Mouse (Mus musculus) cerebellum, adult 18-20 months (tissue): ENCODE results near the gene C2cd5.
"Not testable (repeated sequence)": the region's sequence is repeated elsewhere in the genome, so short reads cannot be mapped to it uniquely, and the experiment has no call there.

Experiments
- DNase-seq, 2 experiments: peaks; one replicate each; pipeline ENCODE4 v3.0.0; 2021

C2cd5 gene

GRCm38 (mm10) chr6:143099681-143100382 is at the start of gene C2cd5:
Gene C2cd5, minus strand, starts transcription at chr6:143100141.
- DNase-seq = peak; percentile 98

DNA sequence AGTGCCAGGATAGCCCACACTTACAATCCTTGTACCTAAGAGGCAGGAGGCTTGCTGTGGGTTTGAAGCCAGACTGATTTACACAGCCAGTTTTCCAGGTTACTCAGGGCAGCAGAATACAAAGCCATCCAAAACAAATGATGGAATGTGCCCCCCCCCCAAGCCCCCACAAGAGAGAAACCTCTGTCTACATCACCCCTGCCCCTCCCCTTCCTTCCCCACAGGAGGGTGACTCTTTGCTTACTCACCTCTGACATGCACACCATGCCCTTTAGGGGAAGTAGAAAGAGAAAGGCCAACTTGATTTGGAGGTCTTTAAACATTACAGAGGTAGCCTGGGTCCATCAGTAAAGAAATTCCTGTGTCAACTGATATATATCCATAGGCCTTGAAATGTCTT is 48.9 kb upstream of the C2cd5 start:
- no peak for DNase-seq

- DNase-seq = no peak
These were observed 46.8 kb upstream of the C2cd5 start for GRCm38 (mm10) chr6:143146756-143147155.

GRCm38 (mm10) chr6:143145051-143145450 is 45.1 kb upstream of the C2cd5 start:
- DNase-seq = no peak

DNA sequence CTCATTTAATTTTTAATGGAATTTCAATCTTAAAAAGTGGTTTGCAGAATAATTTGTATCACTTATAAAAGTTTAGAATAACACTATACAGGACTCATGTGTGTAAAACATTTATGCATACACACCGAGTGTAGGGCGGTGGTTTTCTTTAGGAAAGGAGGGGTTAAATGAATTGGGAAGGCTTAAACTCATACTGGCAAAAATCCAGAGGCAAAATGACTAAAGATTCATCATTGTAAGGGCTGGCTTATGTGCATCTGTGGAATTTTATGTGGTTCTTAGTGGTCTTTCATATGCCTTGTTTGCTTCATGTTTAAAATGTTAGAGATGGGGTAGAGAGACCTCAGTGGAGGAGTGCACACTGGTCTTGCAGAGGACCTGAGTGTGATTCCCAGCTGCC is 44.6 kb upstream of the C2cd5 start:
- no peak for DNase-seq

GRCm38 (mm10) chr6:143143775-143144273 is 43.9 kb upstream of the C2cd5 start:
- peak; percentile 35 to 44 for DNase-seq

GRCm38 (mm10) chr6:143143321-143143720 is 43.4 kb upstream of the C2cd5 start:
- DNase-seq = no peak

GRCm38 (mm10) chr6:143142861-143143260 is 42.9 kb upstream of the C2cd5 start:
- no peak for DNase-seq

DNA sequence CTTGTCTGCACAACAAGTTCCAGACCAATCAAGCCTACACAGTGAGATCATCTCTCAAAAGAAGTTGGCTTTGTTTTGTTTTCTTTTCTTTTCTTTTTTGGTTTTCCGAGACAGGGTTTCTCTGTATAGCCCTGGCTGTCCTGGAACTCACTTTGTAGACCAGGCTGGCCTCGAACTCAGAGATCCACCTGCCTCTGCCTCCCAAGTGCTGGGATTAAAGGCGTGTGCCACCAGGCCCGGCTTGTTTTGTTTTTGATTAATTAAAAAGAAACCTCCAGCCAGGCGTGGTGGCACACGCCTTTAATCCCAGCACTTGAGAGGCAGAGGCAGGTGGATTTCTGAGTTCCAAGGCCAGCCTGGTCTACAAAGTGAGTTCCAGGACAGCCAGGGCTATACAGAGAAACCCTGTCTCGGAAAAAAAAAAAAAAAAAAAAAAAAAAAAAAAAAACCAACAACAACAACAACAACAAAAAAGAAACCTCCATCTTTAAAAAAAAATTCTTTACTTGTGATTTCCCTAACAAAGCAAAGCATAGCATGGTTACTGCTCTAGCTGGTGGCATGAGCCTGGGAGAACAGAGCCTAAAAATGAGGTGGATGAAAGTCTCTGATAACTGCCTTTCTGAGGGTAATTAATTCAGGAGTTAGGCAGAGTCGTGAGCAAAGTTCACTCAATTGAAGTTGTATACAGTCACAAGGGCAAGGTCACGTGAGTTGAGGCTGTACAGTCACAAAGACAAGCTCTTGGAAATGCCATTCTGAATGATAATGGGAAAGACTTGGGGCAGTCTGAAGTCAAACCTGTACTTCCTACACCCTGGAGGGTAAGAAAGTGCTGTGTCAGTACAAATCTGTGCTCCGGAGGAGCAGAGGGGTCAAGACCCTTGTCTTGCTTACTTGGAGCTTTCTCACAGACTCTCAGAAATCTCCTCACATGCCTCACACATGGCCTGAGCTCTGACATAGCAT is 42.0 kb upstream of the C2cd5 start:
- DNase-seq = not testable (repeated sequence)

DNA sequence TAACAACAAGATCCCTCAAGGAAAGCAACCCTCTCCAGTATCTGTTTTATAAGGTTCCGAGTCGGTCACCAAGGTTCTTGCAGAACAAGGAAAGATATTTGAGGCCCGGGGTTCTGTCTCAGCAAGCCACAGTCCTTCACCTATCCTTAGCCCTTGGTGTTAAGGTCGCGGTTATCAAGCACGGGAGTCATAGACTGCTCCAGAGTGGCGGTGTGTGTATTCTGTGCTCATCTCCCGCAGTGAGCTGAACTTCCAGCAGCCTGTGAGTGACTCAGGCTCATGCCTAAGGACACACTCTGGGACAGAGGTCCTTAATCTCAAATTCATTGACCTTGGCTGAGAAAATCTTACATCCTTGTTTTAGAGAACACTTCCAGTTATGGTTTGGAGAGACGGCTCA is 40.9 kb upstream of the C2cd5 start:
- DNase-seq = no peak

GRCm38 (mm10) chr6:143139417-143139816 is 39.5 kb upstream of the C2cd5 start:
- no peak for DNase-seq

- DNase-seq = no peak
These were observed 37.4 kb upstream of the C2cd5 start for GRCm38 (mm10) chr6:143137341-143137740.

DNA sequence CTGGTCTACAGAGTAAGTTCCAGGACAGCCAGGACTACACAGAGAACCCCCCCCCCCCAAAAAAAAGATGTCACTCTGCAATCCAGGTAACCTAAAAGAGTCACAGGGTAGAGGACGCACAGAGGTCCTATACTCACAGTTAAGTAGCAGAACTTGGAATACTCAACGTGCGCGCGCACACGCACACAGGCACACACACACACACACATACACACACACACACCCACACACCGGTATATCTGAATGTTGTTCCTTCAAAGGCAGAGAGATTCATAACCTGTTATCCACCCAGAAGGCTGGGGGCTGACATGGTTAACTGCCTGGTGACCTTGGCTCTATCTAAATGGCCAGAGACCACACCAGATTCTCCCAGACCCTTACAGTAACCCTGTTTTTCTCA is 36.7 kb upstream of the C2cd5 start:
- DNase-seq = no peak

- DNase-seq = no peak
These were observed 35.2 kb upstream of the C2cd5 start for GRCm38 (mm10) chr6:143135097-143135496.

- DNase-seq = no peak
These were observed 33.2 kb upstream of the C2cd5 start for GRCm38 (mm10) chr6:143133150-143133549.

GRCm38 (mm10) chr6:143131895-143132652 is 32.1 kb upstream of the C2cd5 start:
- no peak for DNase-seq

DNA sequence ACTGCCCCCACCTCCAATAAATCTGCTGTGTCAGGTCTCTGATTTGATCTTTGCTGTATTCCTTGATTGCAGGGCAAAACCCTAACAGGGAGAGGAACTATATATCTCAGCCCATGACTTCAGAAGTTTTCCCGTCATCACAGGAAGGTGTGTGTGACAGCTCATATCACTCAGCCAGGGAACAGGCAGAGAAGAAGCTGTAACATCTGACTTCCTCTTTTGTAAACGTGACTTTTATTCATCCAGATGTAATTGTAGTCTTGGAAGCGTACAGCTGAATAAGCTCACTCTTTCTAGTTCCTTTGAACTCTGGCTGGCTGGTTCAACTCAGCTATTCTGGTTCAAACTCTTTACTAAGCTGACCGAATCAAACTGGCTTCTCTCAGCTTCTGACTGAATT is 30.5 kb upstream of the C2cd5 start:
- no peak for DNase-seq

- DNase-seq = no peak
These were observed 30.0 kb upstream of the C2cd5 start for GRCm38 (mm10) chr6:143129952-143130351.

DNA sequence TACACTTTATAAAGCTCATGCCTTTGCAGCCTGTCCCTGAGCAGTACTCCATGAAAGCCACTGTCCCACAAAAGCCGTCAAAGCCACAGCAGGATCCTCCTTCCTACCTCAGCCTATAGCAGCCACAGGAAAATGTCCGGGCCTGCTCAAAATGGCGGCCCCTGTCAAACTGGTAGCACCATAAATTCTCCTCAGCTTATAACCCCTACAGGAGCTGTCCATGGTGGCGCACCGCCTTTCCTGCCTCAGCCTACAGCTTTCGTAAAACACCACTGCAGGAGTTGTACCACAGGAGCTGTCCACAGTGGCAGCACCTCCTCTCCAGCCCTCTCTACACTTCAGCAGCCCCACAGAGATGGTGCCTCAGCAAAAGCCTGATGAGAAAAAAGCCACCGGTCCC is 29.5 kb upstream of the C2cd5 start:
- no peak for DNase-seq

GRCm38 (mm10) chr6:143125721-143126120 is 25.8 kb upstream of the C2cd5 start:
- DNase-seq = no peak

- DNase-seq = no peak
These were observed 19.4 kb upstream of the C2cd5 start for GRCm38 (mm10) chr6:143119325-143119724.

DNA sequence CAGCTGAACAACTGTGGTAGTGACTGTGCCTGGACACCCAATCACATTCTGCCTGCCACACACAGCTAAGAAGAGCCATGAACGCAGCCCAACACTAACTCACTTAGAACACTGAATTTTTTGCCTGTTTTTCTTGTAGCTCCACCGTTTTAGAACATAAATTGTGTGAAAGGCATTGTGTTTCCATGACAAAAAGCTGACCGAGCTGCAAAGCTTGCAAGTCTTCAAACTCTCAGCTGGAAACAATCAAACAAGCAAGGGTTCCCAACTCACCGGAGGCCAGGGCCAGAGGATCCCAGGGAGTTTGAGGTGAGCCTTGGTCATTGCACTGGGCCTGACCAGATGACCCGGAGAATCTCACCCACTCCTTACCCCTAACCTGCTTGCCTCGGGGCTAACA is 16.8 kb upstream of the C2cd5 start:
- DNase-seq = no peak

- no peak for DNase-seq
These were observed 15.6 kb upstream of the C2cd5 start for GRCm38 (mm10) chr6:143115505-143115904.
